Mouse (Mus musculus) WW6 (cell line): ENCODE results near the gene Apmap.

Source experiments
- DNase-seq: peaks from one replicate; pipeline ENCODE4 v3.0.0-alpha.2; 2013; ENCODE audit warnings: low read depth, low spot score

Apmap gene

DNA sequence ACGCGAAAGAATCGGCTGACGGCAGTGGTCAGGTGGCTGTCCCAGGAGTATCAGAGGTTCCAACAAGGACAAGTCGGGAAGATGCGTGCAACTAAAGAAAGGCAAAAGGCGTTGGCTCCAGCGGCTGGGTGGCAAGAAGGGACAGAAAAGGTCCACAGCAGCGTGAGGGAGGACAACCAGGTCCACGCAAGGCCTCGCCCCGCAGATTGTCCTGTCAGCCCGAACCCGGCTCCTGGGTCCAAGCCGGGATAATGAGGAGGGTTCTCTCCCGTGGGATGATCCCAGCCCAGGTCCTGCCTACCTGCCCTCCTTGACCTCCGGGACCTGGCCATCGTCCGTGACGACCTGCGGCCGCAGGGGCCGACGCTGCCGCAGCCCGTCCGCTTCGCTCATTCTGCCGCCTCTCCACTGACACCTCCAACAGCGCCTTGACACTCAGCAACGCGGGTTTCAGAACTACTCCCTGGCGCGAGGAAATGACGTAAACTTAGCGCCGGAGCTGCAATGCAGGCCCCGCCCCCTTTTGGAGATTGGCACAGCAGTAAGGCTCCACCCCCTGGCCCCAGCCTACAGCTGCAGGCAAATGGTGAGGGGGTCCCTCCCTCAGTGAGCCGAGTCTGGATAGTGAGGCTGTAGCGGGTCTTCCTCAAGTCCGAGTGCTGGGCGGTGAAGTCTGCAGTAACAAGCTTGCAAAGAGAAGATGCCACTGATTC is at the start of gene Apmap:
Gene Apmap, minus strand, starts transcription at position 481 of the 713 bp plus-strand sequence.
- peak; percentile 92 for DNase-seq

DNA sequence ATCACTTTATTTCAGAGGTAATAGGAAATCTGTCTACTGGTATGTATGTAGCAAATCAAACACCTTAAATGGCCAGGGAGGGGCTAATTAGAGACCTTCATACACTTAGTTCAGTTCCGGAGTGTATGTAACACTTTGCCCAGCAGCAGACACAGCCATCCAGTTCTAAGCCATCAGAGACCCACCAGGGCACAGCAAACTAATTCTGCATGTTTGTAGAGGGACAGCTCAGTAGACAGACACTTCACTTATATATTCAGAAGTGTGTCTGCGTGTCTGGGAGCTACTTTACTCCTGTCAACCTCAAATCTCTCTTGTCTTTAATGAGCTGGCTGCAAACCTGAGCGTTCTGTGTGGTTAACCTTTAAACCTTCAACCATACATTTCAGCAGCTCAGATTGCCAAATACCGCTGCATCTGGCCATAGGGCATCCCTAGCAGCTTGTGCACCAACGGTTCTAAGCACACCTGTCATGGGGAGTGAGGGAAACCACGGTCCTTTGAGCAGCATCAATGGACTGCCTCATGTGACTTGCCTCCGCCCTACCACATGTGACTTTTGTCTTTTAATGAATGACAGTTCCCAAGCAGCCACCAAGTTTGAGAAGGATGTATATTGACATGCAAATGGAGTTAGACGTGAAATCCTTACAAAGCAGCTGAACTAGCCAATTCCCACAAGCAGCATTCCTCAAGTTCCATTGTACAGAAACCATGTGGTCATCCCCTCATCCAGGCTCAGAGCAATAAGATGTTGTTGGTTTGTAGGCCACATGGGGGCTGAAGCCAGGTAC is 48.8 kb upstream of the Apmap start:
- DNase-seq: no peak

DNA sequence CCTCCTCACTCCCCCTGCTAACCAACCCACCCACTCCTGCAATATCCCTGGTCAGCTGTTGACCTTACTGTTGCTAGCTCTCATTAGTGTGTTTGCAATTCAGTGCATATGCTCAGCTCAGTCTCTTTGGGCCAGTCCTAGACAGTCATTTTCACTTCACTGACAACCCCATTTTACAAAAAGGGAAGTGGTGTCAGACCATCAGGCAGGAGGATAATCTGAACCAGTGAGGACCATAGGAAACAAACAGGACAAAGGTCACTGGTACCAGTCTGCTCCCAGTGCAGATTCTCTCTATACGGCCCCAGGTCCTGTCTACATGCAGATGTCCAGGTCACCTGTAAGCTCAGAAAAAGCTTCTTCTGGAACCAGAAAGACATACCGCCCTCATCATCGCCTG is 47.7 kb upstream of the Apmap start:
- no peak for DNase-seq

DNA sequence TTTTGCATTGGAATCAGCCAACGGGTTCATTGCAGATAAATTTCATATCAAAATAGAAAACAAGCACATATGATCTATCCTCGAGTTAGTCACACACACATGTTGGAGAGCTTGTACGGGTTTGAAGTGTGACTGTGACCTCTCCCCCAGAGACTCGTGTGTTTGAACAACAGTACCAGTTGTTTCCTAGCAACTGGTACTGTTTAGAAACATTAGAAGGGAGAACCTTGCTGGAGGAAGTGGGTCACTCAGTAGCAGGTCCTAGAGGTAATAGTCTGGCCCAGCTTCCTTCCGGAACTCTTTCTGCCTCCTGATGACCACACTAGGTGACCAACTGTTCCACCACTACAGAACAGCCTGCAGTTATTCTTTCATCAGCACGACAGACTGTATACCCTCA is 46.9 kb upstream of the Apmap start:
- no peak for DNase-seq

DNA sequence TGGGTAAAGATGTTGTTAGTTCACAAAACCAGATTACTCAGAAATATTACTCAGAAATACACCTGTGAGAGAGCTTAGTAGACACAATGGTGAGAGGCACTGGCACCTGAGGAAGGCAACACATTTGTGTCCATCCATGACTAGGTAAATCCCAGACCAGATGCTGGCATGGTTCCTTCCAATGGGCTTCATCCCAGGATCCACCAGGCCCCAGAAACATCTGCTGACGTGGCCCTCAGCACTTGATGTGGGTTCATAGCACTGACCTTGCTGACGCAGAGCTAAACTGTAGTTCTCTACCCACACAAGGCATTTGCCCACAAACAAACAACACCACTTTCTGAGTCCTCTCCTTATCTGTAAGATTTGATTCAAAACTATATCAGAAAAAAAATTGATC is 46.4 kb upstream of the Apmap start:
- no peak for DNase-seq

DNA sequence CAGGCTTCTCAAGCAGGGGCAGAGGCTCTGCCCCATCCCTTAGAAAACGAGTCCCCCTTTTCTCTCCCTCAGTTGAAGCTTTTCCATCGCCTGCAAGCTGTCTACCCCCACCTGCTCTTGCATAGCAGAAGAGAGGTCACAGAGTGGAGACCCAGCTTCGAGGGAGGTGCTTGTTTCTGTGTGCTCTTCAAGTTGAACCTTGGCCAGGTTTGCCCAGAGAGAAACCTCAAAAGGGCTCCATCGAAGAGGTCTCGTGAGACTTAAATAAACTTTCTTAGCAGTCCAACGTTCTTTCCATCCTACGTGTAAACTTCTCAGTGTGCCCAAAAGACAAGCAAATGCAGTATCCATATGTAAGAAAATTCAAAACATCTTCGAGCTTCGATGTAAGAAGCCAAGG is 43.0 kb upstream of the Apmap start:
- no peak for DNase-seq

DNA sequence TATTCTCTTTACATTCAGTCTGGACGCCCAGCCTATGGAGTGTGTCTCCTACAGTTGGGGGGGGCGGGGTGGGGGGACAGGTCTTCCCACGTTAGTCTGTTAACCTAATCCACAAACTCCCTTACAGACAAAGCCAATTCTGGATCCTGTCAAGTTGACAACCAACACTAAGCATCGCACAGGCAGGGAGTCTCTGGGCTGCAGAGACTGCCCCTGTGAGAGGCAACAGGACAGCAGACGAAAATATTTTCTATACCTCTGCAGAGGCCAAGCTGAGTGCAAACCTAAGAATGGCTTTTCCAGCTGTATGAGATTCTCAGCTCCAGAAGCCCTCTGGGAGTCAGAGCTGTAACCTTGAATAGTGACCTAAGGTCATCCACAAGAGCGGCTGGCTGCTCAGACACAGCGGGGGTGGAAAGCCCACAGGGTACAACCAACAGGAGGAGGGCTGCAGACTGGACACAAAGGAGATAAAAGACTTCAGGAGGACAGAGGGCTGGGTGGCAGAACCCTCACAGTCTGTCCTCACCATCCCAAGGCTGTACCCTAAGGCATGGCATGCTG is 42.2 kb upstream of the Apmap start:
- no peak for DNase-seq

DNA sequence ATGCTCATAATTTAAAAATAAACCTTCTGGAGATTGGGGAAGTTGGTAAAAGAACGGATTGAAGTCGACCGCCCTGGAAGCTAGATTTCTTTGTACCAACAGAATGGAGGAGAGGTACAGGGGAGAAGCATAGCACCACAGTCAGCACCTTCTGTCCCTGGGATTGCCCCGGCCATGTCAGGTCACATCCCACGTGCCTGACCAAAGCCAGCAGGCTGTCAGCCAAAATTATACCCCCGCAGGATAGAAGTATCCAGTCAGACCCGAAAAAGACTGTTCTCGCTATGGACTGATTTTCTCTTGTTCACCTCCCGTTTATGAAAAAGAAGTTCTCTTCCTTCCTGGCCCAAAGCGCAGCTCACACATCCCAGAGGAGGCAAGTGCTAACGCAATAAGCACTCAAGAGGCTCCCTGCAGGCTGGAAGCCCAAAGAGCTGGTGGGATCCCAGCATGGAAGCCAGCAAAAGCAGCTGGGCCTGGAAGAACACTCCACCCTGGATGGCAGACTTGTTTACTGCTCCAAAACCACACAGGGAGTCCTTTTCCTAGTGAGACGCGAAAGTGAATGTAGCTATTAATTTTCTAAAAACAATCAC is 40.0 kb upstream of the Apmap start:
- DNase-seq: no peak

DNA sequence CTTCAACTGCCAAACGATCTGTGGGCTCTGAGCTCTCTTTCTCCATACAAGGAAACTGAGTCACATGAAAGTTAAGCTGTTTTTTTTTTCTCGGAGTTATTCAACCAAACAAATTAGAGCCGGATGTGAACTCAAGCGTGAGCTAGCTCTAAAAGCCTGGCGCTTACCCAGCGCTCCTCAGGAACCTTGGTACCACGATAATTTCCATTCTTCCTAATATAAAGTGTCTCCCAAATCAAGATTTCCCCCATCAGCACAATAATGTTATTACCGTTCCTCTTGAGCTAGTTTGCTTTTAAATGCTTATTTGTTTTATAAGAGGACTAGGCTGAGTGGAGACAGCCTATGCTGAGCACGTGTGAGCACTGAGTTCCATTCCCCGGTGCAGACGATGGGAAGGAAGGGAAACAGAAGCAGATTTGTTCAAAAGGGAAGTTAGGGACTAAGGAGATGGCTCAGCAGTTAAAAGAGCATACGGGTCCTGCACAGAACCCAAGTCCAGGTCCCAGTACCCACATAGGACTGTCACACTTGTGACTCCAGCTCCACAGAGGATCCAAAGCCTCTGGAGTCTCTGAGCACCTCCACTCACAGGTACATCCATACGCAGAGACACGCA is 39.4 kb upstream of the Apmap start:
- DNase-seq: no peak

DNA sequence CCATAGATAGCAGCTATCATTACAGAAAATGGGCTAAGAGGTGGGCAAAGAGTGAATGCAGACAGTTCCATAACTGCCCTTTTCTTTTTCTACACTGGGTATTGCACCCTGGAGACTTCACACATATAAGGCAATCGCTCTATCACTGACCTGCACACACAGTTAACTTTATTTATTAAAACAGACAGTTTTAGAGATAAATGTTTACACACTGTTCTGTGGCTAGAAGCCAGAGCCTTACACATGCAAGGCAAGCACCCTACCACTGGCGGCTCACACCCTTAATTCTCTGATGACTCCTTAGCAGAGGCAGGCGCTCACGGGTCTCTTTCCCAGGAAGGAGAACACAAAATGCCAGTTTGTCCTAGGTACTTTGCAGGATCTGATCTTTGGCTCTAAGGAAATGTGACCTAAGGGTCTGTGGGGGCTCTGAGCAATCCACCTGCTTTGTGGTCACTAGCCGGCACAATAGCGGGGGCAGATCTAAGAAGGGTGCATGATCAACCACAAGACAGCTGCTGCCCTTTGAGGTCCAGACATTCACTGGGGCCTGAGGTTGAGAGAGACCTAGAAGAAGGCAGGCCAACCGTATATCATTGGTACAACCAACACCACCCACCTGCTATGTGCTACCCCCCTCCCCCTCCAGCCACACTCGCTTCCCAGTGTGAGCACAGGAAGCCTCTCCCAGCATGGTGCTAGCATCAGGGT is 38.2 kb upstream of the Apmap start:
- no peak for DNase-seq

DNA sequence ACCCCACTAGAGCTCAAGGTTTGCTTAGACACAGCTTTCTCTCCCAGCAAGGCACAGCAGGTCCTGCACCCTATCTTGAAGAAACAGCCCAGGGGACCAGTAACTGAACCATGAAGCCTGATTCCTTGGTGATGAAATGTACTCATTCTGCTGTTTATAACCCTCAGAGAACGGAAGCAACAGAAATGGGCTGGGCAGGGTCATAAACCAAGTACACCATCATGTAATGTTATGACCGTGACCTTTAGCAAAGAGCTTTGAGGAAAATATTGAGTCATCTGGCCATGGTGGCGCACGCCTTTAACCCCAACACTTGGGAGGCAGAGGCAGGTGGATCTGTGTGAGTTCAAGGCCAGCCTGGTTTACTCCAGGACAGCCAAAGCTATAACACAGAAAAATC is 36.9 kb upstream of the Apmap start:
- DNase-seq: no peak

DNA sequence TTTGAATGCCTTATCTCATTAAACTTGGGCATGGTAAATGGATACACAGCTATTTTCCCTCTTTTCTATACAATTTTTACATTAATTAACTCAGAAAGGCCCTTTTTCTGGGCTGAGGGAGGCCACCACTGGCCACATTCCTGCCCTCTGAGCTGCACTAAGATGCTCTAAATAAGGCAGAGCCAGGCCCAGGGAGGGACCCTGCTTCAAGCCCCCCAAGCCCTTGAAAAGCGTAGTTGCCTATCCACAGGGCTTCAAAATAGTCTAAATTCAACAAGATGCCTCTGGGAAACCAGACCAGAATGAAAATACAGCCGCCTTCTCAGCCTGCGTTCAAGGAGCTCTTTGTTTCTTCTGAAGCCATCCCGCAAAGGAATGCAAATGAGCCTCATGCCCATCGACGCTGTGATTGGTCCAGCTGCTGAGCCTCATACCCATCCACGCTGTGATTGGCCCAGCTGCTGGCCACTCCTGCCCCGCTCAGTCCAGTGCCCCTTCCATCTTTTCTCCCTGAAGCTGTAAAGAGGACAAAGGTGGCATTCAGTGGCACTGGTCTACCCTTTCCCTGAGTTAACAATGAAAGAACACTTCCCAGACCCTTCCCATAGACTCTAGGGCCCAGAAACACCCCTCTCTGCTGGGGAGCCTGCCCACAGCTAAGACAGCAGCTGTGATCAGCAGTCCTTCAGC is 35.5 kb upstream of the Apmap start:
- no peak for DNase-seq

DNA sequence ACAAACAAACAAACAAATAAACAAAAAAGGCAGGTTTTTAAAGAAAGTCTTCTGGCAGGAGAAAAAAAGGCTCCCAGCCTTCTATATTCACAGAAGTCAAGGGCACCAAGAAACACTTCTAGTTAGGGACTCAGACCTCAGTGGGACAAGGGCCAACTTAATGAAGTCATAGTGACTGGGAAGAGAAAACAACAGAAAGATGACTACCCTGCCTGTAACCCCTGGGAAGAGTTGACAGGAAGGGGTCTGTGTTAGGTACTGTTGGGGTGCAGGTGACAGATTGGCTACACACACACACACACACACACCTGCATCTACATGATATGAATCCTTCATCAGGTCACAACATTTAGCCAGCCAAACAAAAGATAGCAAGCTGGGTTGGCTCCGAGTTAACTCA is 34.8 kb upstream of the Apmap start:
- DNase-seq: no peak

DNA sequence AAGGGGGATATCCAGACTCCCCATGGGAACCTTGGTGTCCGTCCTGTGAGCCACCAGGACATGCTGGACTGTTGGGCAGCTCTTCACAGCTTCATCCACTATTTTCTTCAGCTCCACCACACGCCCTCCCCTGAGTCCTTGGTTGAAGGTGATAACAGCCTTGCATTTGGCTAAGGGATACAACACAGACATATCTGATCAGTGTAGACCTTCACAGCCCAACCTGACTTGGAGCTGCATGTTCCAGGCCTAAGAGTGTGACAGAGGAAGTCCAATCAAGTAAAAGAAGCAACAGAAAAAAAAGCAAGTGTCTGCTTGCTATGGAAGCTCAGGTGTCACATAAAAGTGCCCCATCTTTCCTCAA is 30.0 kb upstream of the Apmap start:
- DNase-seq: no peak

DNA sequence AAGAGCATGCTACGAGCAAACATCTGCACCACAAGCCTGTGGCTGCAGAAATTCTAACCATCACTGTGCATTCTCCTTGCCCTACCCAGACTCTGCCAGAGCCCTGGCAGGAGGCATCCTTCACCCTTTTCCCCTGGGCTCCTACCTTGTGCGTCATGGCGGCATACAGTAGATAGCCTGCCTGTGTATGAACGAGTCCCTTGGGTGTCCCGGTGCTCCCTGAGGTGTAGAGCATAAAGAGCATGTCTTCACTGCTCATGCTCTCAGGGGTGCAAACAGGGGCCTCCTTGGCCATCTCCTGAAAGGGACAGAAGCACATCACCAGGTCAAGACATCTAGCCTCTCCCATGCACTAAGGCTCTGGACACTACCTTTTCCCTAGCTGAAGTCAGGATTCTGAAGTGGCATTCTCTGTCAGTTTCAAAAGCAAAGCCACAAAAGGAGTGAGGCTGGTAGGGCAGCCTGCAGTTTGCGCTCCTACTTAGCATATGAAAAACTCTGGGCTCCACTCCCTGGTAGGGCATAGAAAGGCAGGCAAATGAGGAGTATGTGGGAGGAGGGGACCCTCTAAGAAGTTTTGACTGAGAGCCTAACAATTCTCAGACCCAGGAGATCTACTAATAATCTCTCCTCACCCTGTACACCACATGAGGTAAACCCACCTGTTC is 29.5 kb upstream of the Apmap start:
- DNase-seq: no peak

DNA sequence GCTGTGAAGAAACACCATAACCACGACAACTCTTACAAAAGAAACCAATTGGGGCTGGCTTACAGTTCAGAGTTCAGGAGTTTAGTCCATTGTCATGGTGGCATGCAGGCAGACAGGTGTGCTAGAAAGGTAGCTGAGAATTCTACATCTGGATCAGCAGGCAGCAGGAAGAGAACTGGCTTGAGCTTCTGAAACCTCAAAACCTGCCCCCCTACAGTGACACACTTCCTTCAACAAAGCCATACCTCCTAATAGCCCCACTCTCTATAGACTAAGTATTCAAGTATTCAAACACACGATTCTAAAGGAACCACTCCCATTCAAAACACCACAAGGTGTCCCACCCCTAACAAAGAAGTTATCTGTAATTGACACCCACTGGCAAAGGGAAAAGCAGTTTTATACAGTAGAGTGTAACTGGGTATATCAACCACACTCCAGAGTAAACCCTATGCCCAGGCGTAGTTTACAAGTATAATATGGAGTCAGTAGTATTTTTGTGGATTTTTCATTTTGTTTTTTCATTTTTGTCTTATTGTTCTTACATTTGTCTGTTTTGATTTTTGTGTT is 27.6 kb upstream of the Apmap start:
- DNase-seq: no peak

DNA sequence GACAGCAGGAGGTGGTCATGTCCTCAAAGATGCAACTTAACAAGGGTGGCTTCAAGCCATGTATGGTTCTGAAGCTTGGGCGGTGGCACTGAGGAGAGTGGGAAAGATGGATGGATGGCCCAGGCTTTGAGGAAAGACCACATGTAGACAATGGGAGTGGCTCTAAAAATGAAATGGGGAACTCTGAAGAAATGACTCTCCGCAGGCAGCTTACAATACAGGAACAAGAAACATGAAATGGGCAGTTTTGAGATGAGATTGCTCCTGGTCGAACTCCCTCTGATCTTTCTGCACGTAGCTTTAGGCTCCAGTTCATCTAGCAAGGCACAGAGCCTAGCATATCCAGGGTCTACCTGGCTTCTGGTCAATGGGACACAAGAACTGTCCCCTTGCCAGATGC is 20.9 kb upstream of the Apmap start:
- DNase-seq: no peak

DNA sequence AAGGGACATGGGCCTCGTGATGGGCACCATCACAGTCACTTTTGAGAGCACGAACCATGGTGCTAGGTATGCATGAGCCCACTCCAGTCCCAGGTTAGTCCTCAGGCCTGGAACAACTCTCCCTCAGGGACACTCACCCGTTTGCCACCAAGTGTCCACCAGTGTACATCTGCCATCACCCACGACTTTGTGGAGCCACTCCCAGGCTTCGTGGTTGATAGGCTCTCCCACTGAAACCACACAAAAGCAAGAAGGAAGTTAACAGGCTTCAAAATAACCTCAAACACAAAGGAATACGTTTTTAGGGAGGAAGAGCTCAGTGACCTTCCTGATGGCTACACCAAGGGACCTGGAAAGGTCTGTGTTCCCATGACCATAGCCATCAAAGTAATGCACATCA is 18.8 kb upstream of the Apmap start:
- DNase-seq: no peak

DNA sequence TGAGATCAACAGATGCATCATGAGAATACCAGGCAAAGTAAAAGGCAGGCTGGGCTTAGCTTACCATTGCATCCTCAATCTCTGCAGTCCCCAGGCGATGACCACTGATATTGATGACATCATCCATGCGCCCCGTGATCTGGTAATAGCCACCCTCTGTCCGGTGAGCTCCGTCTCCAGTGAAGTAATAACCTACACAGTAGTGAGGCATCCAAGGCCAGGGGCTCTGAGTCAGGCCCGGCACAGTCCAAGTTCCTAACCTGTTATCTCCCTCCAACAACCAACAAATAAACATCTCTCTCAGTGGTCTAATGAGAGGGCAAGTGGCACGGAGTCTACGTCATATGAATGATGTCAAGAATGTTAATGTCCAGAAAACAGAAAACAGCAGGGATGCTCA is 16.6 kb upstream of the Apmap start:
- DNase-seq: no peak

DNA sequence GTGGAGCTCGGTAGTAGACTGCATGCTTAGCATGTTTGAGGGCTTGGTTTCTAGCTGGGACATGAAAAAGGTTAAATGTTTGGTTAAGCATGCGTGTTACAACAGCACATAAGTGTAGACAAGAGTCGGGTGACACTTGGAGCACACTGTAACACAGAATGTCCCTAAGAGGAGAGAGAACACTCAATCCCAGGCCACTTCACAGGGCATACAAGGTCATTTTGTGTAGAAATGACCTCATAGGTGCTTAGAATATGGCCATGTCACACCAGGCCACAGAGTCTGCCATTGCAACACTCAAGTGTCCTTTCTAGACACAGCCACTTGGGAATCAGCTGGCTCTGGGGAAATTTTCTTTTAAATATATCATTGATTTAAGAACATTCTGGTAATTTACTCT is 15.6 kb upstream of the Apmap start:
- DNase-seq: no peak
